Mouse (Mus musculus): ENCODE data around the gene Fbln1. TPM values are rescaled to one million over a fixed set of nuclear protein-coding genes. Genes with fewer than 3 reads are reported as not detected.

Gene Fbln1
- total RNA-seq, 1 experiment from 2014 or later, result 37.1 TPM

DNA sequence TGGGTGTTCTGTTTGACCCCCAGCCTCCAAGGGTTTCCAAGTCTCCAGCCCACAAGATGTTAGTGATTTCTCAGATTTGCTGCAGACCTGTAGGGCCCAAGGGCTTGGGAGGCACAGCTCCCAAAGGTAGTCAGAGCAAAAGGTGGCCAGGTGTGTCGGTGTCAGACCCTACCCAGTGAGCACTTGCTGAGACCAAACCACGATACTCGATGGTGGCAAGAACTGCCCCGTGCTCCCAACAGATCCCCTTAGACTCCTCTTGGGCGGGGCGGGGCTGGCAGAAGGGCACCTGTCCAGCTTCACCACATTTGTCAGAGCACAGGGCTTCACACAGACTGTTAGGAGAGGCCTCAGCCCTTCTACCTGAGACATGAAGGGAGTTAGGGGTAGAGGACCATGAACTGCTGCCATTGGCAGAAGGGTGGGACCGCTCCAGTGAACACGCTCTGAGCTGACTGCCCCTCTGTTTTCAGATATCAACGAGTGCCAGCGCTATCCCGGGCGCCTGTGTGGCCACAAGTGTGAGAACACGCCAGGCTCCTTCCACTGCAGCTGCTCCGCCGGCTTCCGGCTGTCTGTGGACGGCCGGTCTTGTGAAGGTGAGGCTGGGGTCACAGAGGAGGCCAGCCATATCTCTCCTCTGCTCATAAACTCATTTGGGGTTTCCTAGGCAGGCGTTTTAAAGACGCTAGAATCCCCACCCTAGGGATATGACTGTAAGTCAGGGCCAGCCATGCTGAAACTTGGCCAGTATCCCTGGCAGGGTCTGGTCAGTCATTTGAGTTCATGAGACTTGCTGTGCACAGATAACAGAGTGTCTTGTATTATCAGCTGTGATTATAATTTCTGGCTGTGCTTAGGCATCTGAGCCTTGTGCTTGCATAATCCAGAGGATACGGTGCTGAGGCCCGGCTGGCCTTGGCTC is 33.3 kb downstream of the Fbln1 start:
- no peak for DNase-seq

DNA sequence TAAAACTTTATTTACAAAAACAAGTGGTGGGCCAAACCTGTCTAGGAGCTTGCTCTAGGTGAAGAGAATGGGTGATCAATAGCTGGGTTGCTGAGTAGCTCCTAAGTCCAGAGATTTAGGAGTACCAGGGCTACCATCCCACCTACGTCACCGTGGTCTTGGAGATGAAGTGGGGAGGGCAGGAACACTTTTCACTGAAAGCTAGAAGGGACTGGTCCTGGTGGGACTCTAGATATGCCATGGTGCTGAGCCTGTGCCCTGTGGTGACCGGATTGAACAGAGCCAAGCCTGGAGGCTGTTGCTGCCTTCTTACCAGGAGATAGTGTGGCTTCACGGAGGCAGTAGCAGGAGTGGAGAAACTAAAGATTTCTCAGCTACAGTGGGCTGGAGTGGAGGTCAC is 34.3 kb downstream of the Fbln1 start:
- no peak for DNase-seq

DNA sequence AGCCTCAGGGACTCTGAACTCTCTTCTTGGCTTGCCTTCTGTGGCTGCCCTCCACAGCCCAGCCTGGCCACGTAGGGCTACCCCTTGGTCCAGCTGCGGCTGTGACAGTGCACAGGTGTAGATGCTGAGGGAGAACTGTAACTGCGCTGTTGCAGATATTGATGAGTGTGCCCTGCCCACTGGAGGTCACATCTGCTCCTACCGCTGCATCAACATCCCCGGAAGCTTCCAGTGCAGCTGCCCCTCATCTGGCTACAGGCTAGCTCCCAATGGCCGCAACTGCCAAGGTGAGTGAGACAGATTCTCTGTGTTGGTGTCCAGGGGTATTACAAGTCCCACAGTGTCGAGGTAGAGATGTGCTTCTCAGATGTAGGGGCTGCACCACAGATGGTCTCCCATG is 36.1 kb downstream of the Fbln1 start:
- DNase-seq, result no peak

DNA sequence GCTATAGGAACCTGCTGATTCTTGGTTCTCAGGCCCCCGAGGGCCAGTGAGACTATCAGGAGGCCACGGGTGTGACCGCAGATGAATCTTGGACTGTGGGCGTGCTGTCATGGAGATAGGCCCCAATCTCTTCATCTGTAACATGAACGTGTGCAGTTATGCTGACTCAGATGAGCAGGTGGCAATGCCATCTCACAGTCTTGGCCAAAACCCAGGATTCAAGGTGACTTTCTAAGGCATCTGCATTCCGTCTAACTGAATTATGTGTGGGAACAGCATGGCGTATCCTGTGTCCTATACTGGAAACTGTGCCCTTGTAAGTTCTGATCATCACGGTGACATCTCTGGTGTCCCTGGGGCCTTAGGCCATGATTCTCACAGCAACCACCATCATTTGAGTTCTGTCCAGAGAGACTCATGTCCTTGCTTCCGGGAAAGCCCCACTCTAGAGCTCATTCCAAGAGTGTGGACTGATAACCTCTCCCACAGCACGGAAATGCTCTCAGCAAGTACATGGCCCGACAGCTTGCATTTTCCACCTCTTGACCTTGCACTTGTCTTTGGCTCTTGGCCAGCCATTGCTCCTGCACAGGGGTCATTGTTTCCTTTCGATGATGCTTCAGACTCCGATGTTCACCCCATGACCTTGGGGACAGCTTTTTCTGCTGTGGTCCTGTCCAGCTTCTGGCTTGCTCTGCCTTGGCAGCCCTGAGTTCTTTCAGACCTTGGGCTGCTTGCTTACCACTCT is 38.8 kb downstream of the Fbln1 start:
- no peak for DNase-seq

DNA sequence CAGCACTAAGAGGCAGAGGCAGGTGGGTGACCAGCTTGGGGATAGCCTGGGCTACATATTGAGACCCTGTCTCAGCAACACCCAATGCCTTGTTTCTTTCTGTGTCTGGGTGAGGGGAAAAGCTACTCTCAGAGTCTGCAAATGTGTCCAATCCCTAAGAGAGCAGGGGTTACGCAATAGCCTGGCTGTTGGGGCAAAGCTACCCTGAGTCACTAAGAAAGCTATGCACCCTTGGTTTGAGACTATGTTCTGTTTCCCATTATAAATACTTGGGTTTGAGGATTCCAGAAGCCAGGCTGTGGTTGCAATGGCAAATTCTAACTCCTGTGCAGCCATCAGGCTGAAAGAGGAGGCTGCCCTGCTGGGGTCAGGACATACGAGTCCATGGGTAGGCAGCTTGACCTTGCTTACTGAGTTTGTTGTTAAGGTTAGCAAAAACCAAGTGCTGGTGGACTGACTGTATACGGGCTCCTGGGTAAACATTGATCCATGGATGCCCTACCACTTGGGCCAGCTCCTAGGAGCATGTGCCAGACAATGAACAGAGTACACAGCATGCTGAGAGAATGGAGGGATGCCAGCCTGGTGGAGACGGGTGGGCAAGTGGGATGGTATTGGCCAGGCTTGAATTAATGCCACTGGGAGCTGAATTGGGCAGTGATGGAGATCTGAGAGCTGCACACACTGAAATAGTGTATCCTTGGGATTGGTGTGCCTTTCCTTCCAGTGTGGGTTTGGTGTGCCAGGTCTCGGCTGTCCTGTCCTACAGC is 39.7 kb downstream of the Fbln1 start:
- peak; percentile 37 for DNase-seq

DNA sequence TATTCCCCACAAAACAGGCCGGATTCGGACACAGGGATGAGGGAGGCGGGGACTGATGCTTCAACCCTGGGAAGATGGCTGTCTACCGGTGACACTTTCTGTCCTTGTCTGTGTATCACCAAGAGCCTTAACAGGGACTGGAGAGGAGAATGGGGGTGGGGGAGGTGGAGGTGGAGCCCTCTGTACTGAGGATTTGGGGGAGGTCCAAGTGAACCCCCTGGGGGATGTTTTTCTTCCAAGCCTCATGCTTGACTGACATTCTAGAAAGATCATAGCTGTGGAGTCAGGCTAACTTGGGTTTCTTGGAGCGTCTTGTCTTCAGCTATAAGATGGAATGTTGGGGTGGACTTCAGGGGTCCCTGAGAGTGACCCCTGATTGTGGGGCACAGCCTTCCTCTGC is 40.3 kb downstream of the Fbln1 start:
- no peak for DNase-seq

DNA sequence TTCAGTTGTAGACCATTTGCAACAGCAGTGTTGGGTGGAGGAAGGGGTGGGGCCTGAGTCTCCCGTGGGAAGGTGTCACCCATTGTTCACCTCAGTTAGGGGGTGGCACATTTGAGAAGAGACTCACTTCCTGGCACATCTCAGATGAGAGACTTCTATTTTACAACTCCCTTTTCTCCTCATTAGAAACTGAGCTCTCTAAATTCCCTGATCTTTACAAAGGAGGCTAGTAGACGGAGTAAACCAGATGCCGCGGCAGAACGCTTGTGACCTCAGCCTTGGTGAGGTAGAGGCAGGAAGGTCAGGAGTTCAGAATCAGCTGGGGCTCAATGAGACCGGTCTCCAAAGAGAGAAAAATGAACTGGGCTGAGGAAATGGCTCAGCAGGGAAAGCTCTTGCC is 41.2 kb downstream of the Fbln1 start:
- DNase-seq, result no peak

DNA sequence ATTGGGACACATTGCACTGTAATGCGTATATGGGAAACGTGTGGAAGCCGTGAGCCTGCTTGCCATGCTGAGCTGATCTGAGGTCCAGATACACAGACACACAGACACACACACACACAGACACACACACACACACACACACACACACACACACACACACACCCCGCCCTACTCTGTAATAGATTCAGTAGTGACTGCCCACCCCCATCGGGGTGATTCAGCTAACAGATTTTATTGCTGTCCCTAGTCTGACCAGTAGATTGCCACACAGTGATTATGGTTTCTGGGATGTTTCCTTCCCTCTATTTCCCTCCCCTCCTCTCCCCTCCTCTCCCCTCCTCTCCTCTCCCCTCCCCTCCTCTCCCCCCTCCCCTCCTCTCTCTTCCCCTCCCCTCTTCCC is 42.6 kb downstream of the Fbln1 start:
- no peak for DNase-seq

DNA sequence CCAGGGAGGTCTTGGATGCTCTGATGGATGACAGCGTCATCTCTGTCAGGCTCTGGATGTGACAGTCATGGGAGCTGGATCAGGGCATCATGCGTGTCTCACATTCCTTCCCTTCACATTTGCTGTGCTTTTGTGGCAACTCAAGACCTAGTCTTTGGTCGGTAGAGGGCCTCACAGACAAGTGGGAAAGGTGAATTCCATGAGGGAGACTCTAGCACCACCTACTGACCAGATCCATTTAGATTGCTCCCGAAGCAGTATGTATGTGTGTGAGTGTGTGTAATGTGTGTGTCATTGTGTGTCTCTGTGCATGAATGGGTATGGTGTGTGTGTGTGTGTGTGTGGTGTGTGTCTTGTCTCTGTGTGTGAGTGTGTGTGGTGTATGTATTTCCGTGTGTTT is 43.5 kb downstream of the Fbln1 start:
- DNase-seq, result no peak

DNA sequence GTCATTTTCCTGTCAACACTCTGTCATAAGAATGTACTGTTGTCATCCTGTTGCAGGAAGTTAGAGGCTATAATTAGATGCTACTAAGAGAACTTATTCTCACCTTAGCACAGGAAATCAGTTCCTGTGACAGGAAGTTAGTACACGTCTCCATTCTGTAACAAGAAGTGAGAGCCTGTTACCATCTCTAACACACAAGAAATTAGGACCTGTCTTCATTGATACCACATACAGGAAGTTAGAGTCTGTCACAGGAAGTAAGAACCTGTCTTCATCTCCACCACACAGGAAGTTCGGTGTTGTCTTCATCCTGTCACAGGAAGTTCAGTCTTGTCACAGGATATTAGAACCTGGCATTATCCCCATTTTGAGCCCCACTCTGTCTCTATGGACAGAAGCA is 44.7 kb downstream of the Fbln1 start:
- DNase-seq, result no peak

DNA sequence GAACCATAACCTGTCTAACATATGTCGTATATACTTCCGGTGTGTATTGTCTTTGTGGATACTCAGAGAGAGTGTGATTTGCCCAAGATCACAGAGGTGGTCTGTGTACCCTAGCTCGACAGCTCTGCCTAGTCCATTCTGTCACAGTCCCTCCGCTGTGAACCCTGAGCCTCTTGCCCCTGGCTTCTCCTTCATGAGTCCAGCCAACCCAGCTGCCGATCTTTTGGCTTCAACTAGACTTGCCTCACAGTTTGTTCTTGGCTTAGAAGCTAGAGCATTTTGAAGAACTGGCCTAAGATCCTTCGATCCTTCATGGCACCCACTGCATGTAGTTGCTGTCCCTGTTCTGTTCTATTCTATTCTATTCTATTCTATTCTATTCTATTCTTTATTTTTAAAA is 46.7 kb downstream of the Fbln1 start:
- no peak for DNase-seq

DNA sequence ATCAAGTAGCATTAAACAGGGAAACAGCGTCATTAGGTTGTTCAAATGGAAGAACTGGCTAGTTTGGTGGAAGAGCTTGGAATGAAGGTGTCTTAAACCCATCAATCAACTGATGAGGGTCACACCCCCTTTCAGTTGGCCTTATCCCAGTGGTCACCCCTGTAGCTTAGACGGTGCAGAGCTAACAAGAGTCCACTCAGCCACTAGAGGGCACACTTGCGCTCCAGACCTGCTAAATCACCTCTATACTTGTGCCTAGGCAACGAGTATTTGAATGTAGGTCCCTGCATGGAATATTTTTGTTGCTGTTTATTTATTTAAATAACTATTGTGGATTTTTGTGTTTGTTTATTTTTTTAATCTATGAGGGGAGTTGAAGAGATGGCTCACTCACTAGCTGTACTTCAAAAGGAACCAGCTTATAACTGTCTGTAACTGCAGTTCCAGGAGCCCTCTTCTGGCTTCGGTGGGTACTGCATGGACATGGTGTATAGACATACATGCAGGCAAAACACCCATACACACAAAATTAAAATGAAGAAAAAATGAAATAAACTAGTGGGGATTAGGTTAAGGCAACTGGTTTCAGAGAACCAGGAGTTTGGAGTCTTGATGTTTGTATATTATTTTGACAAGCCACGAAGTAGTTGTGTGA is 52.2 kb downstream of the Fbln1 start:
- DNase-seq, result peak; percentile 52

DNA sequence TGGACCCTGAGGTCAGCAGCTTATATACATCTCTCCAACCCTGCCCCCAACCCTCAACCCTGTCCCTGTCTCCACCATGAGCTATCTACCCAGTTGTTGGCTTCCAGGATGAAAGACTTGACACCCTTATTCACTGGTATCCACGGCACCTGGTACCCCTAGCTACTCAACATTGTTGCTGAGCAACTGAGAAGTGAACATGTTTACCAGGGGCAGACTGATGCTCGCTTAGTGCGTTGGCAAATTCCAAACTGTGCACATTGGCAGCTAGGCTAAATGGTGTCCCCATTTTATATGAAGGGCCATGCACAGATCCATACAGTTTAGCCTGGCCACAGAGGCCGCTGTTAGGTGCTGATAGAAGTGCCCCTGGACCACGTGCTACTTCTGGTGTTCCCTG is 57.1 kb downstream of the Fbln1 start:
- no peak for DNase-seq

DNA sequence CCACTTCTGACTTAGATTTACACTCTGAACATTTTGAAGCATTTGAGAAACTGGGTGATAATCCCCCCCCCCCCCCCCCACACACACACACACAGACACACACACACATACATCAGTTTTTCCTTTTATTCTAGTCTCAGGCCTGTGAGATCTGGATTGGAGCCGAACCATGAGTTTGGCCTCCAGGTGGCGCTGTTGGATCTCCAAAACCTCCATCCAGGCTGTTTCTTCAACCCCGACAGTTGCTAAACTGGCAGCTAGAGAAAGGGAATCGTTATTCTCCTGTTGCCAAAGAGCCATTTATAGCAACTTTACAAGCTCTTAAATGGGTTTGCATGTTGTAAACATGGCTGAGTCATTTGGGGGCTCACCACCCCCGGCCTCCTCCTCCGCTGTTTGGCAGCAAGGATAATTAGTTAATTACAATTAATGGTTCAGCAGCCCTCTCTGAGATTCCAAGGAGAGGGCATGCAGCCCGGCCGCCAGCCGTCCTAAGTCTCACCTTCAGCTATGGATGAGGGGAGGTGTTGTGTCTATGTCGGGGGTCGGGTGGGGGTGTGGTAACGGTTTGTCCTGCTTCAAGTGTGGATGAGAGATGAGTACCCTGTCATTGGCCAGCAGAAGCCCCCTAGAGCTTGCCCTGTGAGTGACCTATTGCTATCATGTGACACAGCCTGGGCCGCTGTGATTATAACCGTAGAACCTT is 61.1 kb downstream of the Fbln1 start:
- peak; percentile 89 for DNase-seq

DNA sequence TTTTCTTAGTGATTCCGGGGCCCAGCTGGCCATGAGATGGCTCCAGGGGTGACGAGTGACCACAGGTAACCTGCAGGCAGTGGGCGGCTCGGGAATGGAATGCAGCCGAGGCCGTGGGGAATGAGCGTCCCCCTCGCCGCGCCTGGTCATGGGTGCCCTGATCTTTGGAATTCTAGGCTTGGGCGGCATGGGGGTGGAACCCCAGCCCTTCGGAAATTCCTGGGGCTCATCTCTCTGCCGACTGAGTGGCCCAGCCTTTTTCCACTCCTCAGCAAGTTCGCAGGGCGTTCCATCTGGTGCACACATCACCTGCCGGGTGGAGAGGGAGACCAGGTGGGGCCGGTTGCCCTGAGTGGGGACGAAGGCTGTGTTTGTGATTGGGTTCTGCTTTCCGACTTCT is 62.1 kb downstream of the Fbln1 start:
- no peak for DNase-seq

DNA sequence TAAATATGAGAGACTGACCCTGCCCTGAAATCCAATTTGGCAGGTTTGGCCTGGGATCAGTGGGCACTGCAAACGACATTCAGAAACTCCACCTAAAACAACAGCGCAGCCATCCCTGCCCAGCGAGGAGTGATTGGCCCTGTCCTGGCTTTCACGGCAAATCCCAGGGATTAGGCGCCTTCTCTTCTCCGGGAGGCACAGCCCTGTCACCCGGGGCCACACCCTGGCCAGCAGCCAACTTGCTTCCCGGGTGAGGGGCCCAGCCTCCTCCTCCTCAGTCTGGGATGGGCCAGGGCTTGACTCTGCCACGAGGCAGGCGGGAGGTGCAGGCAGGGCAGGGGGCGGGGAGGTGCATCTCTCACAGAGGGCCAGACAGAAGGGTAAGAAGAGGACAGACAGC is 67.2 kb downstream of the Fbln1 start:
- DNase-seq, result no peak

DNA sequence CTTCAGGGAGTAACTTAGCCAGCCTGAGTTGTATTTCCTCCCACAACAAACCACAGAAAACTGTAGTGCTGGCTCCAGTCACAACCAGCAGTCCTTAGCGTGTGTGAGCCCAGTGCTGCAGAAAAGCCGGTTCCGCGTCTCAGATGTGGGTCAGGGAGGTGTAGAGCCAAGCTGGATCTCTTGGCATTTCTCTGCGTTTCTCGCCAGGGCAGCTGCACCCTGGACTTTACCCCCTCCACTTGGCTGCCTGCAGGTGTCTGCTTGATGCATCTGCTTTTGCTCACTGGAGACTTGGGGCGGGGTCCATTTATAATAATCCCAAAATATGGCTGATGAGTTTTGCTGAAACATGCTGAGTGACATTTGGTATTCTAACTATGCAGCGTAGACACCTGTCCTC is 71.5 kb downstream of the Fbln1 start:
- DNase-seq, result no peak

DNA sequence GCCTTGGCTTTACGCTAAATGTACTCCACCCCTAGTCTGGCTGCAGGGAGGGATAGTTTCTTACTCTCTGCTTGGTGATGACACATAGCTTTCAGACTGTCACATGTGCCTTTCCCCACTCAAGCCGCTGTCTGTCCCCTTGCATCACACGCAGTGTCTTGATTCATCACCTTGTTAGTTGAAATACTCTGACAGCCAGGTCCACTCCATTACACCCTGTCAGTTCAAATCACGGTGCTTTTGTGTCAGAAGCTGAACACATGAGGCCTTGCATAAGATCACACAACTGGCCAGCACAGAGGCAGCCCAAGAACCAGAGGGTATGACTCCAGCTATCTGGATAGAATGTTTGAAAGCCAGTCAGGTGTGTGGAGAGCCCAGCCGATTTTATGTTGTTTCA is 73.2 kb downstream of the Fbln1 start:
- no peak for DNase-seq

DNA sequence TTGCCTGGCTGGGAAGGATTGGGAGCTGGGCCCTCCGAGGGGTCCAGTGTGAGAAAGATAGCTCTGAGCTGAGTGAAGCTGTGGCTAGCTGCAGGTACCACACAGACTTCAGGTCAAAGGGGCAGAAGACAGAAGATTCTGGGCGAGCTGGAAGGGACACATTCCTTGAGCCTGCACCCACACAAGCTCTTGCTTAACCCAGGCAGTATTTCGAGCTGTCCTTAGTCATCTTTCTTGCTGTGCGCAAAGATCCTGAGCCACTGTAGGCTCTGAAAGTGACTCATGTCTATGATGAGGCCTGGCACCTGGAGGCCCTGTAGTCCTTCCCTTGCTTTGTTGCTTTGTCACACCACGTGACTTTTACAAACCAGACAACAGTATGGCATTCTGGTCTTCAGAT is 76.3 kb downstream of the Fbln1 start:
- no peak for DNase-seq

DNA sequence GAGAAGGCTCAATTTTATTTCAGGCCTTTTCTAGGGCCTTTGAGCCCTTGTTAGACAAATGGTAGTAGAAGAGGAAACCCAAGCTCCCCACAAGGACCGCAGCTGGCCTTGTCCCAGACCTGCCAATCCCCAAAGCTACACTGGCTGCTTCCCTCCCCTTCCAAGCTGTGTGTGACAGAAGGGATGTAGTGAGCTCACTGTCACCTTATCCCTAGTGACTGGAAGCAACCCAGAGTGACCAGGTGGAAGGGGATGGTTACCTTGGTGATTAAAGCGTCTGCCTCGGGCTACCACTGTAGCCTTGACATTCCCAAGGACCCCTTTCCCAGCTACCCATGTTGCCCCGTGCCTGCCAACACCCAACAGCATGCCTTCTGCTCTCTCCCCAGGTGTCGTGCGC is 78.9 kb downstream of the Fbln1 start:
- DNase-seq, result no peak

DNA sequence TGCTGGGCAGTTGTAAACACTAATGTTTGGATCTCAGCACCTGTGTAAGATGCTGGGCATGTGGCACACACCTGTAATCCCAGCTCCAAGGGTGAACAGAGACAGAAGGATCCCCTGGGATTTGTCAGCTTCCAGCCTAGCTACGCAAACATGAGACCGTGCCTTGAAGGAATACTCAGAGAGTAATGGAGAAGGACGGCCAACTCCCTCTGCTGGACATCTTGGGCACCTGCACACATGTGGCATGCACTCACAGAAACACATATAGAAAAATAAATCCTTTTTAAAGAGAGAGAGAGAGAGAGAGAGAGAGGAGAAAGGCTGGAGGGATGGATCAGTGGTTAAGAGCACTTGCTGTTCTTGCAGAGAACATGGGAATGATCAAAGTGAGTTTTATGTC is 88.9 kb downstream of the Fbln1 start:
- no peak for DNase-seq

DNA sequence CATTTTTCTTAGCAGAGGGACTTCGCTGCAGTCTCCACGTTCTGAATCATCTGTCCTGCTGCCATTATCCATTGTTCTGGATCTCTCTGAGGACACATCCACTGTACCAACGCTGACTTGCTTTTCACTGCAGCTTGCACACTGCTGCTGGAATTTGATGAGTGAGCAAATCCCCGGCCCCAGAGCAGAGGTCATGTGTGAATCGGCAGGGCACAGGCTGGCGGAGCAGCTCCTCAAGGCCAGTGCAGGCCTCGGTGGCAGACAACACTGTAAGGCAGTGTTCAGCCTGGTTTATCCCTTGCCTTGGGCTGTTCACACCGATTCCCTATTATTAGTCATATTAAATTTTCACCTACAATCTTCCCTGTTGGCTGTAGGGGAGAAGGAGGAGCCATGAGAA is 89.8 kb downstream of the Fbln1 start:
- DNase-seq, result peak; percentile 48
